Mouse (Mus musculus) E14TG2a.4 (cell line): ENCODE data around the gene Ina.

Experiments
- CTCF ChIP-seq: conservative IDR thresholded peaks from 2 replicates; pipeline ENCODE4 v1.5.1; 2014; ENCODE audit warnings: low read length
- NANOG ChIP-seq: IDR thresholded peaks from 2 replicates; pipeline ENCODE4 v1.6.1; 2014; ENCODE audit warnings: borderline replicate concordance, low read length, mixed read lengths
- POU5F1 ChIP-seq: IDR thresholded peaks from 2 replicates; pipeline ENCODE4 v1.6.1; 2014; ENCODE audit warnings: low read length, borderline replicate concordance

DNA sequence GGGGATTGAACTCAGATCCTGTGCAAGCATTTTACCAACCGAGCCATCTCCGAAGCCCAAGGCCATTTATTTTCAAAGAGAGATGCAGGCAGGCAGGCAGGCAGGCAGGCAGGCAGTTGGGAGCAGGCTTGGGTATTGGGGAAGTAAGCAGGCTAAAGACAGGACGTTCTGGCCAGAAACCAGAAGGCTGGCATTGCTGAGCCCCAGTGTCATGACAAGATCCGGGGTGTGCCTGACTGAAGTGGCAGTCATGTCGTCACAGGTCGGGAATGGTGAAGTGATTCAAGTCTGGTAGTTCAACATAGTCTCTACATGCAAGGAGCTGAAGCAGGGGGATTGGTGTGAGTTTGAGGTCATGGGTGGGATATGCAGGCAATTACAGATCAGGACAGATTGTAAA lies 26.9 kb upstream of the Ina start:
- TF ChIP-seq CTCF: no peak
- no peak for TF ChIP-seq NANOG
- TF ChIP-seq POU5F1: no peak
